Mouse (Mus musculus): ENCODE results near the gene Rflnb.

Rflnb gene

GRCm38 (mm10) chr11:75992481-75992880 lies 35.1 kb downstream of the Rflnb start:
- in situ Hi-C loops (cut with MboI; ENCODE audit: low sequenced_read_pairs): no loop called here

GRCm38 (mm10) chr11:75991911-75992310 lies 35.7 kb downstream of the Rflnb start:
- in situ Hi-C loops (cut with MboI; ENCODE audit: low sequenced_read_pairs): no loop called here

DNA sequence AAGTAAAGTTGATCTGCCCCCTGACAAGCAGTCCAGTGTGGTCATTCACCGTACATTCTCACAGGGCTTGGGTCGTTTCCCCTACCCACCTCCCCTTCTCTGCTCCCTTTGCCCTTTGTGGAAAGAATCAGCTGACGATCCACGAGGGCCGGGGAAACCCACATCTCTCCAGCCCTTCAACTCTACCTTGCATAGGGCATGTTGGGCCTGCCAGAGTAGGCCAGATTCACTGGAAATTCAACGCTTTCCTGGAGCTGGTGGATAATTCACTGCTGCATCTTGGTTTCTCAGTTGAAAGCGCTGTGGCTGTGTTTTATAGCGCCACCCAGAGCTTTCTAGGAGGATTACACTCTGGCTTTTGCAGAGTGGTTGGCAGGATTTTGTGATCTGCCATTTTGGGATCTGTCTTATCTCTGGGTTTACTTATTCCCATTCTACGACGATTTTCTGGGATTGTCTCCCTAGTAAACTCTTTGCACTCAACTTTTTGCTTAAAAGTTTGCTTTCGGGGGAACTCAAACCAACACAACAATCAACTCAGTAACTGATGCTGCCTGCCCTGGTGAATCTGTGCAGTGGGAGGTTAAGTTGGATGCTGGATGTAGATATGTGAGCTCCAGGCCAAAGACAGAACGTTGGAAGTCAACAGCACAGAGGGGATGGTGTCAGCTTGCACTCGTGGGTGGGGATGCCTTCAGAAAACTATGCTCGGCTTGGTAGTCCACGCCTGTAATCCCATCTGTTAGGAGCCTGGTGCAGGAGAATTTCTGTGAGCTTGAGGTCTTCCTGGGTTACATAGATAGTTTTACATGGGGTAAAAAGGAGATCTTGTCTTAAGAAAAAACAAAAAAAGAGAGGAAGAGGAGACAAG lies 36.4 kb downstream of the Rflnb start:
- in situ Hi-C loops (cut with MboI; ENCODE audit: low sequenced_read_pairs): no loop called here

DNA sequence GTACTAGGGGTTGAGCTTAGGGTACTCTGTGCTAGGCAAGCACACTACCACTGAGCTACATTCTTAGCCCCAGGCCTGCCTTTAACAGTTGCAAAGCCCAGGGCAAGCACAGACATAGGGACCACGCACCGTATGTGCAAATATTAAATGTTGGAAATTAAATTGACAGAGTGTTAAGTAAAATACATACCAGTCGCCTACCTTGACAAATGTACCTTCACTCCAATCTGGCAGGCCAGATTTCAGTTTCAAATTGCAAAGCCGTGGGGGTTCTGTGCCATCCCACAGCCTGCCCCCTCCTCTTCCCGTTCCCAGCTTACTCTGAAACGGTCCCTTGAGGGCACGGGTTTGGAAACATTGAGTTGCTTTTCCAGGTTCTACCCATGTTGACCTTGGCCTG lies 41.6 kb downstream of the Rflnb start:
- in situ Hi-C loops (cut with MboI; ENCODE audit: low sequenced_read_pairs): no loop called here

GRCm38 (mm10) chr11:75984581-75984980 lies 43.0 kb downstream of the Rflnb start:
- in situ Hi-C loops (cut with MboI; ENCODE audit: low sequenced_read_pairs): no loop called here

DNA sequence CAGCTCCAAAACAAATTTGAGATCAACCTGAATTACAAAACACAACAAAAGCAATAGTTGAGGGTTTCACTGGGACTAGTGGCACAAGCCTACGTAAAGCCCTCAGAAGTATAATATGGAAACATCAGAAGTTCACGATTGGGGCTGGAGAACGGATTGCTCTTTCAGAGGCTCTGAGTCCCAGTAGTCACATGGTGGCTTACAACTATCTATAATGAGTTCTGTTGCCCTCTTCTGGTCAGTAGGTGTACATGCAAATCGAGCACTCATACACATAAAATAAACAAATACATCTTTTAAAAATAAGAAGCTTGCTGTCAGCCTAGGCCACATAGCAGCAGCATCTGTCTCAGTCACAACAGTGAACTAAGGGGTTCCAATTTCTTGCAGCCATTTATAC lies 44.4 kb downstream of the Rflnb start:
- in situ Hi-C loops (cut with MboI; ENCODE audit: low sequenced_read_pairs): no loop called here

DNA sequence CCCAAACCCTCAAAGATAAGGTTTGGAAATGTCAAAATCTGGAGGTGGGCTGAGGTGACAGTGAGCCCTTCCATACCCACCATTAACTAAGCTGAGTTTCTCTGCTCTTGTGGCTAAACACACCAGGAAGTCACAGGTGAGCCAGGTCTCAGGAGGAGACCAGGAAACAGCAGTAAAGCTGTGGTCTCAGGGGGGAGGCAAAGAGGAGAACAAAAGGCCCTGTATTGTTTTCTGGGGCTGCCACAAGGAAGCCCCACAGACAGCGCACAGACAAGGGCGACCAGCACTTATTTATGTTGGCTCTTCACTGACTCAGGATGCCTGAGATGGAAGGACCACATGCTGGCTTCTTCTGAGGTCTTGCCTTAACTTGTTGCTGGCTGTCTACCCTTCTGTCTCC lies 47.2 kb downstream of the Rflnb start:
- in situ Hi-C loops (cut with MboI; ENCODE audit: low sequenced_read_pairs): no loop called here

DNA sequence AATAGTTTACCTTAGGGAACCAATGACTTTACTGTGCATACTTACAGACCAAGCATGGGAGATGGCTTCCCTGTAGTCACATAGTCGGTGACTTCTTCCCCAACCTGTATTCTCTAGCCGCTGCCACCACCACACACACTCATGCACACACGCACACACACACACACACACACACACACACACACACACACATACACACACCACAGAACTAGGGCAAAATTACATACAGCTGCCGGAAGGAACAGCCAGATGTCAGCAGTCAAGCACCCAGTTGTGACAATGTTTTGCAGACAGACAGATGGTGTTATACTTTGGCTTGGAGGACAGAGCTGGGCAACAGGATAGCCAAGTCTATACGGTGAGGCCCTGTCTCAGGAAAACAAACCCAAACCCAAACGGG lies 49.5 kb downstream of the Rflnb start:
- in situ Hi-C loops (cut with MboI; ENCODE audit: low sequenced_read_pairs): no loop called here

DNA sequence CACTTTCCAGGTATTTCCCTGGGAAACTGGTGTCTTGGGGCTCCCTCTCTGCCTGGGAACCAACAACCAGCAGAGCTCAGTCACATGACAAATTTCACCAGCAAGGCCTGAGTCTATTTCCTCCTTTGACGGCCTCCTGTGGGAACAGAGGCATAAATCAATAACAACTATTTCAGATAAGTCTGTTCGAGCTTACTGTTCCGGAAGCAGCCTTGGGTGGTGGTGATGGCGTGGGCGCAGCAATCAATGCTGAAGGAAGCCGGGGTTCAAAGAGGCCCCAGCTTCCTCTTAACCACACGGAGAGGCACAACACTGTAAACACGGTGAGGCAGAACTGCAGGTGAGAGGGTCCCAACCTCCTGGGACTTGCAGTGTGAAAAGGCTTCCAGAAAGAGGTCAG lies 50.8 kb downstream of the Rflnb start:
- in situ Hi-C loops (cut with MboI; ENCODE audit: low sequenced_read_pairs): no loop called here

DNA sequence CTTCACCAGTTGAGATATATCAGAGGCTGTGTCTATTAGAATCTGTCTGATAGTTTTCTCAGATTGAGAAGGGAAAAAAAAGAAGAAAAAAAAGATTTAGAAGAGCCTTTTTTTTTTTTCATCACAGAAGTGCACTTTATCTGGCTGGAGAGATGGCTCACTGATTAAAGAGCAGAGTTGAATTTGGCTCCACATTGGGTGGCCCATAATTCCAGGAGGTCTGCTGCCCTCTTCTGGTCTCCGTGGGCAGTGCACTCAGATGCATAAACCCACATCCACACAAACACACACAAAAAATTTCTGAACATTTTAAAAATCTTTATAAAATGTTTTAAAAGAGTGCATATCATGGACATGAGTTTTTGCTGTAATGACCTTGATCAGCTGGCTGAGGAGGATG lies 53.6 kb downstream of the Rflnb start:
- in situ Hi-C loops (cut with MboI; ENCODE audit: low sequenced_read_pairs): no loop called here

DNA sequence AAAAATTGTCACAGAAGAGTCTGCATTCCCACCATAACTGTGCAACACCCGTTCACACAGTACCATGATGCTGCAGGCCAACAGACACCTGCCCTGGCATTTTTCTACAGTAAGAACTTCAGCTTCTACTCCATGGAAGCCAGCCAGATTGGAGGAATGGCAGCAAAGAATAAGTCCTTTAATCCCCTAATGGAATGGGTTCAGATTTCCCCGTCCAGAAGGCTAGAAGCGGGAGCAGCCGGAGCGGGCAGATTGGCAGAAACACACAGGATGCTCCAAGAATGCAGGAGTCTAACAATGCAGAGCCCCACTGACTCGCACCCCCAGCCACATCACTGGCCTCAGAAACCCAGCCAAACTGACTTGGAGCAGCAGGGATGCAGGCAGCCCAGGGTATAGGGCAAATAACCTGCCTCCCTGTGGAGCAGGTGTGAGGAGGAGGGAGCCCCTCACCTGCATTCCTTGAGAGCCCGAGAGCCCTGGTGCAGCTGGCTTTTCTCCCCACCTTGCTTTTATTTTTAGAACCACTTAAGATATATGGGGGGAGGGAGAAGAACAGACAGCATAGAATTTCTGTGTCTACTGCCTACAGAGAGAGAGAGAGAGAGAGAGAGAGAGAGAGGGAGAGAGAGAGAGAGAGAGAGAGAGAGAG lies 54.5 kb downstream of the Rflnb start:
- in situ Hi-C loops (cut with MboI; ENCODE audit: low sequenced_read_pairs): no loop called here

DNA sequence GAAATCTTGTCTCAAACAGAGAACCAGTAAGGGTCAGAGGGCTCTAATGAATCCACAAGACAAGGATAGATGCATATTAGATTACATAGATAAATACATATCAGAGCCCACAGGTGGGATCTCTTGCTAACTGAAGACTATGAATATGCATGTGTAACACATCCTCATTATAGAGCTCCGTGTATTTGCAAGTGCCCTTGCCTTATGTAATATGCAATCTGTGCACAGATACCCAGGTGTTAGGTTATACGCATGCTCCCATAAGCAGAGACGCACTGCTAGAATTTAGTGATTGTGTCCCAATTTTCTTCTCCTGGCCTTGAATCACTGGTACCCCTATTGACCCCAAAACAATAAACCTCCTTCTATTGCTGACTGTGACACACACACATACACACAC lies 55.4 kb downstream of the Rflnb start:
- in situ Hi-C loops (cut with MboI; ENCODE audit: low sequenced_read_pairs): no loop called here

DNA sequence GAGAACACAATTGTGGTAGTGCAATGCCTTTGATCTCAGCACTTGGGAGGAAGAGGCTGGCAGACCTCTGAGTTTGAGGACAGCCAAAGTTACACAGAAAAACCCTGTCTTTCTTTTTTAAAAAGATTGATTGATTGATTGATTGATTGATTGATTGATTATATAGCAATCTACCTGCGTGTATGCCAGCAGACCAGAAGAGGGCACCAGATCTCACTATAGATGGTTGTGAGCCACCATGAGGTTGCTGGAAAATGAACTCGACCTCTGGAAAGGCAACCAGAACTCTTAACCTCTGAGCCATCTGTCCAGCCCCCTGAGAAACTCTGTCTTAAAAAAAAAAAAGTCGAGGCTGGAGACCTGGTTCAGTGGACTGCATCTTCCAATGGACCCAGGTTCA lies 57.0 kb downstream of the Rflnb start:
- in situ Hi-C loops (cut with MboI; ENCODE audit: low sequenced_read_pairs): no loop called here
